Mouse (Mus musculus): Measurements from ENCODE around the gene Sod1. TPM values are rescaled to one million over a fixed set of nuclear protein-coding genes. Genes with fewer than 3 reads are reported as not detected.

The Sod1 gene
- 1,154 and 1,200 TPM in 2 replicates for total RNA-seq (2021)
- long read RNA-seq, experiment 1, transcript Sod1-201 (5 exons, 641 nt), result major isoform, 32 of 114 reads
- long read RNA-seq, experiment 1, transcript Sod1-202 (3 exons, 3,970 nt), result minor isoform, 13 of 114 reads
- long read RNA-seq, experiment 1, partial matches to known transcripts, result 65 of 114 reads
- long read RNA-seq, experiment 1, other reads (novel, unspliced or antisense), result 4 of 114 reads
- long read RNA-seq, experiment 2, transcript Sod1-202 (3 exons, 3,970 nt), result minor isoform, 12 of 131 reads
- long read RNA-seq, experiment 2, transcript Sod1-201 (5 exons, 641 nt), result major isoform, 43 of 131 reads
- long read RNA-seq, experiment 2, partial matches to known transcripts, result 76 of 131 reads
- long read RNA-seq, experiment 2, other reads (novel, unspliced or antisense), result 0 of 131 reads

- peak; percentile 99 for DNase-seq
Observed at GRCm38 (mm10) chr16:90220026-90220891, at the start of gene Sod1. TSS of gene Sod1 (plus strand) at chr16:90220754.

- DNase-seq, result no peak
Observed at GRCm38 (mm10) chr16:90171416-90171815, 49.1 kb upstream of the Sod1 start.

GRCm38 (mm10) chr16:90176472-90176871 lies 44.1 kb upstream of the Sod1 start:
- no peak for DNase-seq

GRCm38 (mm10) chr16:90177425-90177824 lies 43.1 kb upstream of the Sod1 start:
- DNase-seq, result no peak

- DNase-seq, result no peak
Observed at GRCm38 (mm10) chr16:90178404-90178803, 42.1 kb upstream of the Sod1 start.

- DNase-seq, result no peak
Observed at GRCm38 (mm10) chr16:90179892-90180291, 40.7 kb upstream of the Sod1 start.

DNA sequence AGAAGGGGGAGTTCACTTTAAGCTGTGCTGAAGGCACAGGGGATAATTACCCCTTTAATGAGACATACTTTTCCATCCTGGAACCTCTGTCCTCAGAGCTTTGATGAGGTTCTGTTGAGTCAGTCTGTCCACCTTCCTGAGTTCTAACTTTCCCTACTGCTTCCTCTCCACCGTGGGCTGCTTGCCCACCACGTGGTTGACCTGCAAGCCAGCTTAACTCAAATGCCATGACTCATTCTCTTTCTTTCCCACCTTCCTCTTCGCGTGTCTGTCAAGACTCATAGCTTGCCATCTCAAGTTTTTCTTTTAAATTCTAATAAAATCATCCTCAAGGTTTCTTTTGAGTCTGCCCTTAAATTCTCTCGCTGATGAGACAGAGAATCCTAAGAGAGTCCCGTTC lies 39.6 kb upstream of the Sod1 start:
- no peak for DNase-seq

DNA sequence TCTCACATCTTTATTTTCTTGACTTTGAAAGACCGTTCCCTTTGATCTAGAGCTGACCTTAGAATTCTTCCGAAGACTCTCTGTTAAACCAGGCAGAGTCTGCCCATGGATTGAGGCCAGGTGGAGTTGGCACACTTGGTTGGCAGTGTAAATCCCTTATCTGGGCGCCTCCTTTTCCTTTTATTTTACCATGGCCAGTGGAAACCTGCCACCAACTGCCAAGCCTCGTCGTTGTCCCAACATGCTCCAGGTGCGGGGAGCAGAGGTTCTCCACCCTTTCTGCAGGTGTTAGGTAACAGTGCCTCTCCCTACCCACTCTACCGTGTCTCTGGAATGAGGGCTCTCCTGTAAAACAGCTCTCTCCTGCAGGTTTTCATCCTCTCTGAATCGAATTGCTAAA lies 38.9 kb upstream of the Sod1 start:
- DNase-seq, result peak; percentile 66

GRCm38 (mm10) chr16:90184135-90184534 lies 36.4 kb upstream of the Sod1 start:
- DNase-seq, result no peak

DNA sequence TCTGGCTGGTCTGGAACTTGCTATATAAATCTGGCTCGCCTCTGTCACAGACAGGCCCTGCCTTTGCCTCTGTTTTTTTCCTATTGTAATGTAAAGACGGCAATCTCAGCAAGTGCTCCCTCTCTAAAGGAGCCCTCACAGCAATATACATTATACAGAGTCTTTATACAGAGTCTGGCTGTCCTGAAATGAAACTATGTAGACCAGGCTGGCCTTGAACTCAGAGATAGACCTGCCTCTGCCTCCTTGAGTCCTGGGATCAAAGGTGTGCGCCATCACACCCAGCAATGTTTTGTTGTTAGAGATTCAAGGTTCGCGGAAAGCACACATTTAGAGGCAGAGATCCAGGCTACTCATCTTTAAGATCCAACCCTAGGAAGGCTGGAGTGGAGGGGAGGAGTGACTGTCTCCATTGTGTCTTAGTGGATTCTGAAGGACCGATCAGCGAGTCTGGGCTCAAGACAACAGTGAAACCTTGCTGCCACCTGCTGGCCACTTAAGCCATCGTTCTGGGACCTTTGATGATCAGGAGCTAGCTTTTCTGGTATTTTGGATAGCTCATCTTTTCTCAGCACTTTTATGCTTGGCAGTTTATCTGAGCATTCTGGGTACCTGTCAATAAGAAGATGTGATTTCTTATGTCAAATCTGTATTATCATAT lies 34.5 kb upstream of the Sod1 start:
- DNase-seq, result peak; percentile 87

- DNase-seq, result peak; percentile 75
Observed at GRCm38 (mm10) chr16:90187453-90187852, 33.1 kb upstream of the Sod1 start.

GRCm38 (mm10) chr16:90191289-90191688 lies 29.3 kb upstream of the Sod1 start:
- no peak for DNase-seq

DNA sequence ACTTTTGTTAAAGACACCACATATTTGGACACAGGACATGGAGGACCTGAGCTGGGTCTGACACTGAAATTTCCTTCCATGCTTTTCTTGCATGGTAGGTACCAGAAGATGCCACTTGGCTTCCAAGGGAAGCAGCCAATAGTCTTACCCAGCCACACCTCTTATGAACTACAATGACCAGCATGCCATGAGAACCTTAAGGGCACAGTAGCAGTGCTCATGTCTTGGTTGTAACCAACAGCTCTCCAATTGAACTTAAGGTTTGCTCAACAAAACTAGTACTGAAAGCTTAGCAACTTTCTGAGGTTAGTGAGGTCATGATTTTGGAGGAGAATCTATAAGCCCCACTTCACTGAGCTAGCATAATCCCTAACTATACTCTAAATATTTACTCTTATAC lies 26.8 kb upstream of the Sod1 start:
- no peak for DNase-seq

- DNase-seq, result no peak
Observed at GRCm38 (mm10) chr16:90196688-90197240, 23.8 kb upstream of the Sod1 start.

- peak; percentile 90 for DNase-seq
Observed at GRCm38 (mm10) chr16:90197337-90197973, 23.1 kb upstream of the Sod1 start.

DNA sequence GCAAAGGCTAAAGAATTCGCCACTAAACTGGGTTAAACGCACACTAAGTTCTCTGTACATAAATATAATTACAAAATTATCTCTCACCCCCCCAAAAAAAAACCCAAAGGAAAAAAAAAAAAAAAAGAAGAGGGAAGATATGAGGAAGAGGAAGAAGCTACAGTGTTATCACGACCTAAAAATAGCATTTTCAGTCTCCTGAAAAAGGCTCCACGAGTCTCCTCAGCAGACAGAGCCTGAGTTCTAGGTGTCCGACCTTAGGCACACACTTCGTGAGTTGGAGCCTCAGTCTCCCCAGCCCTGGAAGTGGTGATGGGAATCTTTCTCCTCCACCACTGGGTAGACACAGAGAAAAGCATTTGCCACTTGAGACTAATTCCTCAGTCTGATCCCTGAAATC lies 21.9 kb upstream of the Sod1 start:
- no peak for DNase-seq

DNA sequence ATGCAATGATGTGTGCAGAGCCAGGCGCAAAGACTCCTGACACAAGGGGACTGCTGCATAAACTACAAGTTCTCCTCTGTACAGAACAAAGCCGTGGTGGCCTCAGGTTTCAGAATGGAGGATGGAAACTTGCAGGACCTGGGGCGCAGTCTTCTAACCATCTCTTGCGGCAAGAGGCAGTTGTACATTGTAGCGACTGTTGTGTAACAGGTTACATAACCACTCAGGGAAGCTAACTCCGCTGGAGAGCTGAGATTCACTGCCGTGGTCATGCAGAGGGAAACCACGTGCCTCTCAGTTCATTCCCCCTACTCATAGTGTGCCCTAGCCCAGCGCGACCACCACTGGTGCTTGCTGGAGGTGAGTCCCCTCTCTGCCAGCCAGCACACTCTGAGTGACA lies 21.4 kb upstream of the Sod1 start:
- no peak for DNase-seq

- DNase-seq, result no peak
Observed at GRCm38 (mm10) chr16:90202140-90202539, 18.4 kb upstream of the Sod1 start.

- no peak for DNase-seq
Observed at GRCm38 (mm10) chr16:90203226-90203962, 17.2 kb upstream of the Sod1 start.

GRCm38 (mm10) chr16:90204868-90205267 lies 15.7 kb upstream of the Sod1 start:
- DNase-seq, result no peak

- DNase-seq, result no peak
Observed at GRCm38 (mm10) chr16:90208996-90209395, 11.6 kb upstream of the Sod1 start.

All from adrenal gland, postnatal 14 days (tissue).